Mouse (Mus musculus) liver, adult 2 months (tissue): ENCODE results near the gene Snrpg. TPM values are rescaled to one million over a fixed set of nuclear protein-coding genes. Genes with fewer than 3 reads are reported as not detected.

Source experiments
- DNase-seq: peaks from one replicate; pipeline ENCODE4 v3.0.0-alpha.2; 2011; ENCODE audit warnings: low read depth, low spot score; ENCODE audit errors: extremely low read depth
- H3K27ac ChIP-seq: fragments of 200-500 bp; replicated peaks from 2 replicates; pipeline ENCODE4 v1.5.1; 2012; ENCODE audit warnings: low read depth, mild to moderate bottlenecking, control low read depth, inconsistent platforms, low read length; ENCODE audit not compliant: insufficient read depth
- H3K27me3 ChIP-seq: fragments of 200-500 bp; 2 replicates; pipeline ENCODE4 v1.6.1; 2012; ENCODE audit warnings: mild to moderate bottlenecking, moderate library complexity, low read length, inconsistent platforms; ENCODE audit not compliant: control insufficient read depth, insufficient read depth
- H3K36me3 ChIP-seq: fragments of 200-500 bp; 2 replicates; pipeline ENCODE4 v1.6.1; 2012; ENCODE audit warnings: low read length, inconsistent platforms; ENCODE audit not compliant: control insufficient read depth, insufficient read depth
- H3K4me1 ChIP-seq: fragments of 200-500 bp; 2 replicates; pipeline ENCODE4 v1.6.1; 2011; ENCODE audit warnings: low read length; ENCODE audit not compliant: control insufficient read depth, insufficient read depth
- H3K4me3 ChIP-seq: fragments of 200-500 bp; 2 replicates; pipeline ENCODE4 v1.5.1; 2011; ENCODE audit warnings: low read depth, mild to moderate bottlenecking, control low read depth, low read length, moderate library complexity; ENCODE audit not compliant: insufficient read depth
- H3K79me2 ChIP-seq: fragments of 200-500 bp; 2 replicates; pipeline ENCODE4 v1.6.1; 2012; ENCODE audit warnings: inconsistent platforms, mild to moderate bottlenecking, low read length, moderate library complexity; ENCODE audit not compliant: control insufficient read depth, insufficient read depth
- H3K9ac ChIP-seq: fragments of 200-500 bp; 2 replicates; pipeline ENCODE4 v1.6.1; 2012; ENCODE audit warnings: low read depth, mild to moderate bottlenecking, control low read depth, inconsistent platforms, low read length
- CTCF ChIP-seq: fragments of 200-500 bp; IDR thresholded peaks from 2 replicates; pipeline ENCODE4 v1.5.1; 2011; ENCODE audit warnings: low read depth, low read length, control low read depth
- POLR2A ChIP-seq: fragments of 200-500 bp; IDR thresholded peaks from 2 replicates; pipeline ENCODE4 v1.6.1; 2011; ENCODE audit warnings: low read length, control low read depth; ENCODE audit not compliant: insufficient read depth; ENCODE audit errors: extremely low read depth
- WGBS: fragments of 180-500 bp; shearing (Covaris S2); methylation state at CpG from one replicate; pipeline ENCODE4 v1.1.7; 2018; 5-methylcytosine and 5-hydroxymethylcytosine counted together
- polyA plus RNA-seq: library from polyadenylated mRNA; depleted of rRNA; stranded (reverse); fragments of >200 nt; gene quantifications from 2 replicates; pipeline ENCODE4 v1.2.3, GENCODE M21; 2012
- total RNA-seq: library from RNA; depleted of rRNA; stranded (reverse); fragments of >200 nt; gene quantifications from 2 replicates; pipeline ENCODE4 v1.2.3, GENCODE M21; 2014

Snrpg gene
- total and polyA plus RNA-seq, 2 experiments: 12.6 to 25.9 TPM

DNA sequence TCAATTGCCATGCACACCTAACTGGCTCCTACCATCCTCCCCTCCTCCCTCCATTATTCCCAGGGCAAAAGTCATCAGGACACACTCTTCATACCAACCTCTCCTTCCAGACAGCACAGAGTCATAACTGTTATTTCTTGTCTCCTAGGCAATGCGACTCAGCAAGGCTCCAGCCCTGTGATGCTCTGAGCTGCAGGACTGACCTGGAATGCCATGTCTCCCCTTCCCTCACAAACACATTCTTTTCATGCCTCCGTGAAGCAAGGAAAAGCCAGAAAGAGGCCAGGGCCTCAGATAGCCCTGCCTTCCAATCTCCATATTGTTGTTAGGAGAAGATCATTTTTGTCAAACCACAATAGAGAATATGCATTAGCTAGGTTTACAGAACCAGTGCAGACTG is 25.0 kb upstream of the Snrpg start:
- Histone ChIP-seq H3K9ac (no peak overlapping the region), H3K36me3 (no peaks in the 10 kb centered on the region), H3K79me2 (no peaks in the 10 kb centered on the region), H3K27ac (no peak overlapping the region), H3K27me3 (no peaks in the 10 kb centered on the region), H3K4me1 (no peaks in the 10 kb centered on the region), H3K4me3 (no peak overlapping the region)
- 71% methylated on average over 2 of the region's 2 CpGs for WGBS
- DNase-seq: no peak
- TF ChIP-seq POLR2A: no peak
- TF ChIP-seq CTCF: no peak

GRCm38 (mm10) chr6:86349257-86349656 is 21.8 kb upstream of the Snrpg start:
- Histone ChIP-seq H3K27ac (no peak overlapping the region), H3K4me1 (no peaks in the 10 kb centered on the region), H3K79me2 (no peaks in the 10 kb centered on the region), H3K27me3 (no peaks in the 10 kb centered on the region), H3K36me3 (no peaks in the 10 kb centered on the region), H3K4me3 (no peak overlapping the region), H3K9ac (no peak overlapping the region)
- peak; percentile 64 for DNase-seq
- TF ChIP-seq CTCF (peak; percentile 62), POLR2A (no peak)
- WGBS: 27% methylated on average over 7 of the region's 7 CpGs

DNA sequence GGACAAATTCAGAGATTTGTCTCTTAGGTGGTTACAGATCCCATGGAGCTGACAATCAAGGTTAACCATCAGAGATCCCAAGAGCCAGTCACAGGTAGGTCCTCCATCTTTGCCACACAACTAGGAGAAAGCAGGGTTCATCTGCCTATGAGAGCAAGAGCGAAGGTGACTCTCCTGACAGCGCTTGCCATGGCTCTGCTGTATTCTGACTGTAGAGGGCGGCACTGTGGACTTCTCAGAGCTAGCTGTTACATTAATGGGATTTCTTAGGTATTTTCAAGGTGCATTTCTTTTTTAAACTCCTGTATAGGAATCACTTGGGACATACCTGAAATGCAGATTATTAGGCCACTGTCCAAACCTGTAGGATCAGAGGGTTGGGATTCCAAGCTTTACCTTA is 16.2 kb upstream of the Snrpg start:
- Histone ChIP-seq H3K4me1 (no peaks in the 10 kb centered on the region), H3K27me3 (no peaks in the 10 kb centered on the region), H3K9ac (no peak overlapping the region), H3K4me3 (no peak overlapping the region), H3K79me2 (no peaks in the 10 kb centered on the region), H3K36me3 (no peaks in the 10 kb centered on the region), H3K27ac (no peak overlapping the region)
- DNase-seq: no peak
- WGBS: 91% methylated on average over 3 of the region's 3 CpGs
- TF ChIP-seq POLR2A: no peak
- TF ChIP-seq CTCF: peak; percentile 14; the same call in 1 of the 2 replicates

DNA sequence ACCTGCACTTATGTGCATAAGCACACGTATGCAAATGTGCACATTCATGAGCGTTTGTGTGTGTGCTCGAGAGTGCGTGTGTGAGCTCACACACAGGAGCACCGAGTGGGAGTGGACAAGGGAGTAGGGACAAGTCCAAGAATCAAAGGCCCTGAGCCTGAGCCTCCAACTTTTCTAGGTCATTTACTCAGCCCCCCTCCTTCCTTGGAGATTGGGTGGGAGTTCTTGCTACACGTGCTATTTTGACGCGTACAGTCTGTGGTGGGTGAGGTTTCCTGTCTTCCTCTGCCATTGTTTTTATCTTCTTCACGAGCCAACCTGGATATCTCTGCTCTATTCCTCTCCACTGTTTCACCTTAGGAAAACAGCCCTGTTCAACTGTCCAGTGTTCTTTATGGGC is 14.1 kb upstream of the Snrpg start:
- DNase-seq: no peak
- Histone ChIP-seq H3K4me1 (no peaks in the 10 kb centered on the region), H3K36me3 (no peaks in the 10 kb centered on the region), H3K79me2 (no peaks in the 10 kb centered on the region), H3K4me3 (no peak overlapping the region), H3K27me3 (no peaks in the 10 kb centered on the region), H3K27ac (no peak overlapping the region), H3K9ac (no peak overlapping the region)
- WGBS: 86% methylated on average over 9 of the region's 9 CpGs
- TF ChIP-seq CTCF (no peak), POLR2A (no peak)

DNA sequence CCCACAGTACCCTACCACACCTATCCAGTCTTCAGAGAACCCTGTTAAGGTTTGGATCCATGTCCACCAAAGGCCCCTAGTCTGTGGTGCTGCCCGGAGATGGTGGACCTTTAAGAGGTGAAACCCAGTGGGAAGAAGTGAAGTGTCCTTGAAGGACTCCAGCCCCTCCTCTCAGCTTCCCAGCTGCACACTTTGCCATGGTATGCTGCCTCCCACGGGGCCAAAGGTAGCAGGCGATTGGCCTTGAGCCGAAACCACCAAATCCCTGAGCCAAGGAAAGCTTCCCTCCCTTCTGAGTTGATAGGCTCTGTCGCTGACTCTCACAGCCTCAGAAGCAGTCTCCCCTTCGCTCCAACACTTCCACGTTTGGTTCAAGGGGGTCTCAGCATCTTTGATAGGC is 10.4 kb upstream of the Snrpg start:
- no peaks in the 10 kb centered on the region for H3K79me2 ChIP-seq
- TF ChIP-seq CTCF (no peak), POLR2A (no peak)
- H3K36me3 ChIP-seq: no peaks in the 10 kb centered on the region
- peaks cover 2% of the 10 kb centered on the region; the same call in 1 of the 2 replicates for H3K4me1 ChIP-seq
- H3K27ac ChIP-seq: no peak overlapping the region
- DNase-seq: no peak
- H3K27me3 ChIP-seq: no peaks in the 10 kb centered on the region
- H3K4me3 ChIP-seq: no peak overlapping the region
- 53% methylated on average over 7 of the region's 7 CpGs for WGBS
- no peak overlapping the region for H3K9ac ChIP-seq

GRCm38 (mm10) chr6:86361373-86361772 is 9.7 kb upstream of the Snrpg start:
- WGBS: 93% methylated on average over 7 of the region's 7 CpGs
- no peaks in the 10 kb centered on the region for H3K36me3 ChIP-seq
- TF ChIP-seq POLR2A (no peak), CTCF (no peak)
- H3K27me3 ChIP-seq: no peaks in the 10 kb centered on the region
- no peak overlapping the region for H3K4me3 ChIP-seq
- H3K9ac ChIP-seq: no peak overlapping the region
- H3K27ac ChIP-seq: no peak overlapping the region
- peaks cover 2% of the 10 kb centered on the region; the same call in 1 of the 2 replicates for H3K4me1 ChIP-seq
- no peak for DNase-seq
- no peaks in the 10 kb centered on the region for H3K79me2 ChIP-seq
